Mouse (Mus musculus) testis, adult 2 months (tissue): ENCODE measurements around the gene G6pdx. TPM values are rescaled to one million over a fixed set of nuclear protein-coding genes. Genes with fewer than 3 reads are reported as not detected.

Experiments used
- H3K27ac ChIP-seq: fragments of 200-500 bp; 2 replicates; pipeline ENCODE4 v1.5.1; 2012; ENCODE audit warnings: low read depth, low read length; ENCODE audit not compliant: control insufficient read depth, insufficient read depth
- H3K27me3 ChIP-seq: fragments of 200-500 bp; 2 replicates; pipeline ENCODE4 v1.6.1; 2012; ENCODE audit warnings: mild to moderate bottlenecking, low read length, moderate library complexity; ENCODE audit not compliant: control insufficient read depth, insufficient read depth
- H3K36me3 ChIP-seq: fragments of 200-500 bp; 2 replicates; pipeline ENCODE4 v1.6.1; 2012; ENCODE audit warnings: mild to moderate bottlenecking, low read length; ENCODE audit not compliant: control insufficient read depth, insufficient read depth
- H3K4me1 ChIP-seq: fragments of 200-500 bp; 2 replicates; pipeline ENCODE4 v1.6.1; 2012; ENCODE audit warnings: low read length; ENCODE audit not compliant: control insufficient read depth, insufficient read depth
- H3K4me3 ChIP-seq: fragments of 200-500 bp; 2 replicates; pipeline ENCODE4 v1.5.1; 2012; ENCODE audit warnings: low read depth, mild to moderate bottlenecking, low read length, moderate library complexity, mixed read lengths; ENCODE audit not compliant: control insufficient read depth
- CTCF ChIP-seq: fragments of 200-500 bp; IDR thresholded peaks from 2 replicates; pipeline ENCODE4 v1.5.1; 2012; ENCODE audit warnings: low read depth, mild to moderate bottlenecking, inconsistent platforms, low read length, moderate library complexity; ENCODE audit not compliant: control insufficient read depth, insufficient read depth, insufficient replicate concordance
- POLR2A ChIP-seq: fragments of 200-500 bp; IDR thresholded peaks from 2 replicates; pipeline ENCODE4 v1.6.1; 2012; ENCODE audit warnings: low read depth, mild to moderate bottlenecking, inconsistent platforms, low read length, moderate library complexity; ENCODE audit not compliant: control insufficient read depth
- polyA plus RNA-seq: library from polyadenylated mRNA; depleted of rRNA; stranded (reverse); fragments of >200 nt; gene quantifications from 2 replicates; pipeline ENCODE4 v1.2.3, GENCODE M21; 2012; rRNA removed

The G6pdx gene
- 6.9 and 7.7 TPM in 2 replicates for polyA plus RNA-seq

- H3K36me3 ChIP-seq, result no peaks in the 10 kb centered on the region
- H3K4me3 ChIP-seq, result peak within 1 kb of the TSS; percentile 93
- TF ChIP-seq POLR2A, result no peak; the same call in none of the 2 replicates
- TF ChIP-seq CTCF, result no peak
- no peaks in the 10 kb centered on the region for H3K27me3 ChIP-seq
- H3K4me1 ChIP-seq, result peaks cover 4% of the 10 kb centered on the region
- H3K27ac ChIP-seq, result peak within 1 kb of the TSS; percentile 89
Observed at GRCm38 (mm10) chrX:74428826-74429276, at the start of gene G6pdx. Gene G6pdx (minus strand): TSS chrX:74429194.

GRCm38 (mm10) chrX:74452773-74453172 is 23.8 kb upstream of the G6pdx start:
- Histone ChIP-seq H3K27me3 (no peaks in the 10 kb centered on the region), H3K36me3 (no peaks in the 10 kb centered on the region), H3K4me3 (no peak overlapping the region), H3K27ac (no peak overlapping the region), H3K4me1 (no peaks in the 10 kb centered on the region)
- TF ChIP-seq POLR2A (no peak), CTCF (no peak)

- Histone ChIP-seq H3K4me1 (no peaks in the 10 kb centered on the region), H3K27me3 (no peaks in the 10 kb centered on the region), H3K4me3 (no peak overlapping the region), H3K27ac (no peak overlapping the region), H3K36me3 (no peaks in the 10 kb centered on the region)
- TF ChIP-seq POLR2A, result no peak
Observed at GRCm38 (mm10) chrX:74451157-74451912, 22.3 kb upstream of the G6pdx start.

- peak overlapping the region; percentile 93 for H3K4me3 ChIP-seq
- H3K27me3 ChIP-seq, result no peaks in the 10 kb centered on the region
- peak overlapping the region; percentile 89 for H3K27ac ChIP-seq
- H3K36me3 ChIP-seq, result no peaks in the 10 kb centered on the region
- no peak for TF ChIP-seq CTCF
- TF ChIP-seq POLR2A, result peak; percentile 4; the same call in 1 of the 2 replicates
- H3K4me1 ChIP-seq, result peaks cover 4% of the 10 kb centered on the region
Observed at GRCm38 (mm10) chrX:74429290-74429821, 362 bp upstream of the G6pdx start.

- TF ChIP-seq CTCF (no peak), POLR2A (no peak)
- Histone ChIP-seq H3K4me1 (peaks cover 4% of the 10 kb centered on the region), H3K4me3 (peak overlapping the region; percentile 93), H3K27ac (peak overlapping the region; percentile 14; the same call in 1 of the 2 replicates), H3K36me3 (no peaks in the 10 kb centered on the region), H3K27me3 (no peaks in the 10 kb centered on the region)
Observed at GRCm38 (mm10) chrX:74428146-74428825, 708 bp downstream of the G6pdx start.

GRCm38 (mm10) chrX:74427116-74427515 is 1.9 kb downstream of the G6pdx start:
- H3K27ac ChIP-seq, result no peak overlapping the region
- H3K4me1 ChIP-seq, result peaks cover 4% of the 10 kb centered on the region
- H3K4me3 ChIP-seq, result no peak overlapping the region
- no peaks in the 10 kb centered on the region for H3K27me3 ChIP-seq
- no peaks in the 10 kb centered on the region for H3K36me3 ChIP-seq
- no peak for TF ChIP-seq CTCF
- TF ChIP-seq POLR2A, result no peak

- Histone ChIP-seq H3K36me3 (no peaks in the 10 kb centered on the region), H3K27ac (peak overlapping the region; percentile 13; the same call in 1 of the 2 replicates), H3K27me3 (no peaks in the 10 kb centered on the region), H3K4me3 (no peak overlapping the region), H3K4me1 (peaks cover 4% of the 10 kb centered on the region)
- TF ChIP-seq POLR2A (no peak), CTCF (no peak)
Observed at GRCm38 (mm10) chrX:74426256-74426655, 2.7 kb downstream of the G6pdx start.
